Mouse (Mus musculus) forebrain, embryonic 10.5 days (tissue): ENCODE data around the gene Tmem109. TPM values are rescaled to one million over a fixed set of nuclear protein-coding genes. Genes with fewer than 3 reads are reported as not detected.

Experiments used
- DNase-seq: peaks from one replicate; pipeline ENCODE4 v3.0.0-alpha.2; 2017; ENCODE audit warnings: low spot score; ENCODE audit errors: extremely low spot score
- H3K27ac ChIP-seq: fragments of 300-500 bp; sonication (generic); 2 replicates; pipeline ENCODE4 v1.5.1; 2016; ENCODE audit warnings: mild to moderate bottlenecking
- H3K27me3 ChIP-seq: fragments of 300-500 bp; sonication (generic); 2 replicates; pipeline ENCODE4 v1.6.1; 2016; ENCODE audit warnings: mild to moderate bottlenecking; ENCODE audit not compliant: poor library complexity, severe bottlenecking
- H3K36me3 ChIP-seq: fragments of 300-500 bp; sonication (generic); replicated peaks from 2 replicates; pipeline ENCODE4 v1.6.1; 2016; ENCODE audit warnings: mild to moderate bottlenecking, moderate library complexity
- H3K4me1 ChIP-seq: fragments of 300-500 bp; sonication (generic); 2 replicates; pipeline ENCODE4 v1.6.1; 2016
- H3K4me3 ChIP-seq: fragments of 300-500 bp; sonication (generic); 2 replicates; pipeline ENCODE4 v1.5.1; 2016; ENCODE audit warnings: mild to moderate bottlenecking, moderate library complexity
- H3K9me3 ChIP-seq: fragments of 300-500 bp; sonication (generic); 2 replicates; pipeline ENCODE4 v1.6.1; 2016; ENCODE audit warnings: mild to moderate bottlenecking, moderate library complexity
- WGBS: fragments of 180-500 bp; shearing (Covaris S2); methylation state at CpG from one replicate; pipeline ENCODE4 v1.1.7; 2016; 5-methylcytosine and 5-hydroxymethylcytosine counted together
- polyA plus RNA-seq: library from polyadenylated mRNA; unstranded; fragments of >200 nt; fragmentation: Nextera tagmentation; extraction: Ambion mirVana; gene quantifications from 2 replicates; pipeline ENCODE4 v1.2.1, GENCODE M21; 2016

The Tmem109 gene
- polyA plus RNA-seq, 1 experiment from 2014 or later = 53.8 TPM

DNA sequence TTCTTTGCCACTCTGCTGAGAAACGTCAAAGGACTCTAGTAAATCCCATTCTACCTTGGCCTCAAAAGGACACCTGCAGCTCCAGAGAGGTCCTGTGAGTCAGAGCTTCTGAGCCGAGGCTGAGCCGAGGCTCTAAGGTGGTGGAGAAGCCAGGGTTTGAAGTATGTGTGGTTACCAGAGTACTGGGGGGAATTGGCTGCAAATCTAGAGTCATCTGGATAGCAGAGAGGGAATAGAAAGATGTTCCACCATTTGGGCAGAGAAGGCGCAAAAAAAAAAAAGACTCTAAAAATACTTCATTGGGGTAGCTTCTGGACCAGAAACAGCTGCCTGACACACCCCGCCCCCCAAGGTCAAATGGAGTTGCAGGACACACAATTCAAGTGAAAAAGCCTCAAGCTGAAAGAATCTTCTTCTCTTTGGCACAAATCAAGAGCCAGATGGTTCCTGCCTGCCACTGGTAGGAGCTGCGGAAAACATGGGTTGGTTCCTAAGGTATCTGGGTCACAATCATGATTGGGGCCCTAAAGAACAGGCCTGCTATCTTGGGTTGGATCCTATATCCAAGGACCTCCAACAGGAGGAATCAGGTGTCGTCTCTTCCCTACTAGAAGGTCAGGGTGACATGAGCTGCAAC lies 3.5 kb downstream of the Tmem109 start:
- Histone ChIP-seq H3K36me3 (peaks cover 39% of the 10 kb centered on the region), H3K27me3 (no peaks in the 10 kb centered on the region), H3K27ac (no peak overlapping the region), H3K4me3 (no peak overlapping the region), H3K9me3 (no peaks in the 10 kb centered on the region; the same call in 1 of the 2 replicates), H3K4me1 (peaks cover 27% of the 10 kb centered on the region)
- WGBS = 92% methylated on average over 7 of the region's 7 CpGs
- no peak for DNase-seq

DNA sequence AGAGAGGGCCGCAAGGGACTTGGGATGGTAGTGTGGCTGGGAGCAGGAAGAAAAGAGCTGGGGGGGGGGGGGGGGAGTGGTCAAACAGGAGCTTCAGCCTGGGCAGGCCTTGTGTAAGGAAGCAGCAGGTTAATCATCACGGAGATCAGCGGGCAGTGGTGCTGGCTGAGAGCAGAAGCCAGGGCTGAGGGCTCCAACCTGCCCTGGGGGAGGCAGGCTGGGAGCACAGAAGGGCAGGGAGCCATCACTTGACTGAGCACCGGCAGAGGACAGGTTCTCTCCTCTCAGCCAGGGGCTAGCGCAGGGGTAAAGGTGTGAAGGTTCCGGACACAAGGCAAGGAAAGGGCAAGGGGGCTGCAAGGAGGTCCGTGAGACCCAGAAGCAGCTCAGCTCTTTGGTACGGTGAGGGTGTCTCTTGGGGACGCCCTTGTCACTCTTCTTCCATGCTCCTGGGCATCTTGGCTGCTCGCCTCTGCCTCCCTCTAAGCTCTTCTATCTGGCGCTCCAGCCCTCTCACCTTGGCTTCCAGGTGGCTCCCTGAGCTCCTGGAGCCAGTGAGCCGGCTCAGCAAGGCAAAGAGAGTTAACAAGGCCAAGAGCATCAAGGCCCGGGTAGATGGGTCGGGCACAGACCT lies 10.4 kb downstream of the Tmem109 start:
- H3K9me3 ChIP-seq = no peaks in the 10 kb centered on the region; the same call in 1 of the 2 replicates
- 81% methylated on average over 14 of the region's 14 CpGs for WGBS
- no peak overlapping the region for H3K4me3 ChIP-seq
- 0 out of 2 replicates have a peak overlapping the region, but pooled peaks have one; percentile 98 for H3K27ac ChIP-seq
- peaks cover 54% of the 10 kb centered on the region for H3K36me3 ChIP-seq
- H3K4me1 ChIP-seq = peaks cover 40% of the 10 kb centered on the region
- no peaks in the 10 kb centered on the region for H3K27me3 ChIP-seq
- DNase-seq = no peak

DNA sequence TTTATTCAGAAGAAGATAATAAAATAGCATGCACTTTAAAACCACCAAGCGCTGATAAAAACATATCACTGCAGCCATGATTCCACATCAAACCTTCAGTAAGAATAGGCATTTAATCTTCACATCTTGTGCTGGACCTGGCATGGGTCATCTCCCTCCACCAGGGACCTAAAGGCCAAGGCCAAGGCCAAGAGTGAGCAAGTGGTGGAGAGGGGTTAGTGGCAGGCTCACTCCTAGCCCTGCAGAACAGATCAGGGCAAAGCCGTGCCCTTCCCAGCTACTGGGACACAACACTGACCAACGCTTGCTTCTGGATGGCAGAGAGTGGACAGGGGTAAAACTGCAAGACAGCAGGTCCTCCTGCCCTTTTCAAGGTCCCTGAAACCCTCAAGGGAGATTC lies 11.1 kb downstream of the Tmem109 start:
- H3K4me3 ChIP-seq = no peak overlapping the region
- H3K27me3 ChIP-seq = no peaks in the 10 kb centered on the region
- peaks cover 40% of the 10 kb centered on the region for H3K4me1 ChIP-seq
- H3K9me3 ChIP-seq = no peaks in the 10 kb centered on the region; the same call in 1 of the 2 replicates
- 0 out of 2 replicates have a peak overlapping the region, but pooled peaks have one; percentile 98 for H3K27ac ChIP-seq
- DNase-seq = no peak
- WGBS = 83% methylated on average over 3 of the region's 3 CpGs
- H3K36me3 ChIP-seq = peaks cover 62% of the 10 kb centered on the region

DNA sequence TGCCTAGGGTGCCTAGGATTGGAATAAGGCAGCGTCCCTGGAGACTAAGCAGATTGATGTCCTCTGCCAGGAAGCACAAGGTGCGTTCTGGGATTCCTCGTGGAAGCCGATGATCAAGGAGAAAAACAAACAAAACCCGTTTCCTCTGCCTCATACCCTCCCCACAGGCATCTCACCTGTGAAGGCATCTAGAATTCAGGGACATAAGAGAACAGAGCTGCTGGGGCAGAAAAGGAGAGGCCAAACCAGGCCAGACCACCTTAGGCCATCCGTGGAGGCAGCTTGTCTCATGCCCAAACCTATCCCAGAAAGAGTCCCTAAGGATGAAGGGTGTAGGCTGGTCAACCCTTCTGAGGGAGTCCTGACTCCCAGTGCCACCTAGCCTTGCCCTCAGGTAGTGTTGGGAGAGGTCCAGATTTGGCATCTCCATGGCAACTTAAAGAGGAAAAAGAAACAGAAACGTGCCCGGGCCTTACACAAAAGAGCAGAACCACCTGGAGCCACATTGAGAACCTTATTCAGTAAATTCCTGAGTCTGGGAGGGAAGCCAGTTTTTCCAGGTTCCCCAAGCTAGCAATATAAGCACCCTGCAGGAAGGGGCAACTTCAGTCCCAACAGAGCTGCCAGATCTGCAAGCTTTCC lies 11.8 kb downstream of the Tmem109 start, which contains the start of gene Tmem132a:
Gene Tmem132a, minus strand, starts transcription at position 55 of the 642 bp plus-strand sequence.
- 3% methylated on average over 8 of the region's 8 CpGs for WGBS
- Histone ChIP-seq H3K9me3 (no peaks in the 10 kb centered on the region; the same call in 1 of the 2 replicates), H3K4me3 (peak within 1 kb of the TSS; percentile 91), H3K36me3 (peaks cover 66% of the 10 kb centered on the region), H3K27me3 (no peaks in the 10 kb centered on the region), H3K4me1 (peaks cover 40% of the 10 kb centered on the region), H3K27ac (peak within 1 kb of the TSS; percentile 98)
- DNase-seq = no peak

DNA sequence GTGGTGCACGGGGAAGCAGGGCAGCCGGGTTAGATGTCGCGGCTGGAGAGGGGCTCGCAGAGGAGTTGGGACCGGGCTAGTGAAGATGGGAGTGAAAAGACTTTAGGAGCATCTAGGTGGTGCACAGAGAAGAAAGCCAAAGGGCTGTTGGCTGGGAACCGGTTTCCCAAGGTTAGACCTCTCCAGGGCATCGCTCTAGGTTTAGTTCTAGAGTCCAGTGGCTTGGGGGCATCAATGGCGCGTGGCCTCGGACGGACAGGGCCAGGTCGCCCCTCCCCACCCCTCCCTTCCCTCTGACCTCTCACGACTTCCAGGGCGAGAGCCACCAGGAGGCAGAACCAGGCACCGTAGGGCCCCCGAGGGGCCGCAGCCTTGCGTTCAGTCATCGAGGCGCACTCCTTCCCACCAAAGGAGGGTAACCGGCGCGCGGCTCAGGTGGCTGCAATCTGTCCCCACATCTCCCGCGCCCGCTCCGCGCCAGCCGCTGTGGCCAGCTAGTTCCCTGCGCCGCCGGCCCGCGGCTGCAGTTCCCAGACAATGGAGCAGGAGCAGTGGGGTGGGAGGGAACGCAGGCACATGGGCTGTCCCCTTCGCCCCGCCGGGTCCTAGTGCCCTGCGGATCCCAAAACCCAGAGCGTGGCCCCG lies 12.4 kb downstream of the Tmem109 start:
- Histone ChIP-seq H3K4me3 (peak overlapping the region; percentile 91), H3K36me3 (peaks cover 70% of the 10 kb centered on the region), H3K4me1 (peaks cover 40% of the 10 kb centered on the region), H3K27ac (peak overlapping the region; percentile 98), H3K27me3 (no peaks in the 10 kb centered on the region), H3K9me3 (no peaks in the 10 kb centered on the region; the same call in 1 of the 2 replicates)
- DNase-seq = peak; percentile 86
- WGBS = under 1% methylated on average over 43 of the region's 43 CpGs

DNA sequence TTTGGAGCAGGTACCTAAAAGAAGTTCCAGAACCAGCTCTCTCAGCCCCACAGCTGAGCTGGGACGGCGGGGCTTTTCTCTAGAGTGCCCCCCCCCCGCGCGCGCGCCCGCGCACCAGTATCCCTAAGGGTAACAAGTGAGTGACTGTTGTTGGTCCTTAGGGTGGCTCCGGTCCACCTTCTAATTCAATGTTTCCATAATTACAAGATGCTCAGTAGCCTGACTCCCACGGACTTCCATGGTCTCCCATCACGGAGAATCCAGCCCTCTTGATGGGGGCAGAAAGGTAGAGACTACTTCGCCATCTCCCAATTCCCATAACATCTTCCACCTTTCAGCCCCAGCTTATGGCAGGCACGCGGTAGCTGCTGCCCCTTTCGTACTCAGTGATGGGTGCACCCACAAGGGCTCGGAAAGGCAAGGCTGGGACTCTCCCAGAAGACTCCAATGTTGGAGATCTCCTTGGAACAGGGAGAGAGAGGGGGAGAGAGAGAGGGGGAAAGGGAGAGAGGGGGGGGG lies 13.1 kb downstream of the Tmem109 start:
- H3K4me3 ChIP-seq = peak overlapping the region; percentile 91
- WGBS = 0% methylated on average over 17 of the region's 17 CpGs
- H3K36me3 ChIP-seq = peaks cover 70% of the 10 kb centered on the region
- H3K27me3 ChIP-seq = no peaks in the 10 kb centered on the region
- no peaks in the 10 kb centered on the region; the same call in 1 of the 2 replicates for H3K9me3 ChIP-seq
- peak overlapping the region; percentile 98 for H3K27ac ChIP-seq
- DNase-seq = no peak
- H3K4me1 ChIP-seq = peaks cover 40% of the 10 kb centered on the region

DNA sequence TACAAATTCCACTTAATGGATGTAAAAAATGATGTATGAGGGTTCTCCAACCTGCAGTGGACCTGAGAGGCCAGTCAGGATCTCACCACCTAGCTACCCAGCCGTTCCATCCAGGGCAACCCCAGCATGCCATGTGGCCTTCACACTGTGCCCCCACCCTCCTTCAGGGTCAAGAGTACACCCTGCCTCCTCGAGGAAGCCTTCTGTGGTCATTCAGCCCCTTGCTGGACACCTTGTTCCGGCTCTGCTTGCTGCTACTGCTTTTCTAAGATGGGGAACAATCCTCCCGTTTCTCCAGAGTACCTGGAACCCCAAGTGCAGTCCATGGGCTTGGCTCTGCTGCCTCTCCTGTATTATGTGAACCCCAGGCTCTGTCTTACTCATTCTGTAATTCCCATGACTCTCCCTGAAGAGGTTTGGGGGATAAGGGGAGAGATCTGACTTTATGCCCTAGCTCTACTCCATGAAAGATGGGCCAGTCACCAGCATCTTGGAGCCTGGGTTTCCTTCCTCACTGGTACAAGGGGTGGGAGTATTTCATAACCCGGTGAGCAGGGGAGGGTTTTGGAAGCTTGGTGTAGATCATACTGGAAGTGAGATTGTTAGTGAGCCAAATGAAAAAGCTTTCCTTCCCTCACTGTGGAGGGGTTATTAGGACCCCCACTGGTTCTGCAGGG lies 13.7 kb downstream of the Tmem109 start:
- peaks cover 70% of the 10 kb centered on the region for H3K36me3 ChIP-seq
- WGBS = 42% methylated on average over 5 of the region's 5 CpGs
- H3K4me3 ChIP-seq = peak overlapping the region; percentile 91
- H3K9me3 ChIP-seq = no peaks in the 10 kb centered on the region; the same call in 1 of the 2 replicates
- peaks cover 40% of the 10 kb centered on the region for H3K4me1 ChIP-seq
- H3K27ac ChIP-seq = peak overlapping the region; percentile 98
- DNase-seq = no peak
- H3K27me3 ChIP-seq = no peaks in the 10 kb centered on the region

DNA sequence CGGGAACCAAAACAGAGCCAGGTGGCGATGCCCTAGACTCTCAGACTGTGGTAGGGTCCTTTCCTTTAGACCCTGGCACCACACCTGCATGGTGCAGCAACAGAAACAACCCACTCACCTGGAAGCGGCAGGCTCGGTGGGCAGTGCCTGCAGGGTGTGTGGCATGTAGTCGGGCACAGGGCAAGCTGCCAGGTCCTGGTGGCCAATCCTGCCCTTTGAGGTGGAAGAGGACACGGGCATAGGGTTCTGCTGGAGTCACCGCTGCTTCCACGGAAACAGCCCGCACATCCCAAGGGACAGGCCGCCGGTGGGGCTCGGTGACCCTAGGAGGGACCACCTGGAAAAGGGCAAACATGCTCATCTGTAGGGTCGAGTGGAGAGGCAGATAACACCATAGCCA lies 15.4 kb downstream of the Tmem109 start:
- Histone ChIP-seq H3K4me1 (peaks cover 40% of the 10 kb centered on the region), H3K4me3 (no peak overlapping the region), H3K36me3 (peaks cover 70% of the 10 kb centered on the region), H3K9me3 (no peaks in the 10 kb centered on the region), H3K27me3 (no peaks in the 10 kb centered on the region), H3K27ac (no peak overlapping the region)
- 94% methylated on average over 13 of the region's 13 CpGs for WGBS
- DNase-seq = no peak

DNA sequence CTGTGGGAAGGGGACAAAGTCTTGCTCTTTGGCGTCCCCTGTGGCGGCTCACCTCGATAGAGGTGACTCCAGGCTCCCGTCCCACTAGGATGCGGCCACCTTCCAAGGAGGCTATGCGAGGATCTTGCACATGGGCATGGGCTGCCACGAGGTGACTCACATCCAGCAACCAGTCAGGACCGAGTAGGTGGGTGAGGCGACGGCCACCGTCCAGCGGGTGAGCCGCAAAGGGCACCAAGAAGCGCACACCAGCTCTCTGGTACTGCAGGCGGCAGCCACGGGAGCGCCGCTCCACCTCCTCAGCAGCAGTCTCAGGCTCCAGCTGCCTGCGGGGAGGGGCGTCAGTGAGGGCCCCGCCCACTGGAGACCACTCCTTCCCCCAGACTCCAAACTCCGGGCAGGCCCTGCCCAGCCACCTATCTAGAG lies 21.7 kb downstream of the Tmem109 start:
- H3K27ac ChIP-seq = no peak overlapping the region
- H3K9me3 ChIP-seq = no peaks in the 10 kb centered on the region
- H3K4me3 ChIP-seq = no peak overlapping the region
- H3K27me3 ChIP-seq = no peaks in the 10 kb centered on the region
- WGBS = 48% methylated on average over 22 of the region's 22 CpGs
- peaks cover 96% of the 10 kb centered on the region for H3K36me3 ChIP-seq
- DNase-seq = no peak
- H3K4me1 ChIP-seq = peaks cover 7% of the 10 kb centered on the region; the same call in 1 of the 2 replicates

DNA sequence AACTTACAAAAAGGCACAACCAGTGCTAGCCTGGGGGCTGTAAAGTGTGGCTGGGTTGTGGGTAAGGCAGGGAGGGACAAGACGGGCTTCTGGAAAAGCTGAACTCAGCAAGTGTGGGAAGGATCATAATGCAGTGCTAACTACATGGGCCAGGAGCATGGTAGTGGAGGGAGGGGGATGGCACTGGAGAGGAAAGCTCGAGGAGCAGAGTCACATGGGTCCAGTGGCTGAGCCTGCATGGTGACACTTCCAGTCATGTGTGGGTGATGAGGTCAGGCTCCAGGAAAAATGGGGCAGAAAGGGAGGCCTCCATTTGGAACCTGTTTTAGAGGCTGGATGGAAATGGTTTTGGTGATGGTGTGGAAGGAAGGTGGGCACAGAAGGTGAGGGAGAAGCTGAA lies 25.3 kb downstream of the Tmem109 start:
- H3K27me3 ChIP-seq = no peaks in the 10 kb centered on the region
- no peak overlapping the region for H3K27ac ChIP-seq
- 79% methylated on average over 2 of the region's 2 CpGs for WGBS
- no peak for DNase-seq
- no peaks in the 10 kb centered on the region for H3K9me3 ChIP-seq
- peaks cover 7% of the 10 kb centered on the region; the same call in 1 of the 2 replicates for H3K4me1 ChIP-seq
- peaks cover 64% of the 10 kb centered on the region for H3K36me3 ChIP-seq
- H3K4me3 ChIP-seq = no peak overlapping the region

DNA sequence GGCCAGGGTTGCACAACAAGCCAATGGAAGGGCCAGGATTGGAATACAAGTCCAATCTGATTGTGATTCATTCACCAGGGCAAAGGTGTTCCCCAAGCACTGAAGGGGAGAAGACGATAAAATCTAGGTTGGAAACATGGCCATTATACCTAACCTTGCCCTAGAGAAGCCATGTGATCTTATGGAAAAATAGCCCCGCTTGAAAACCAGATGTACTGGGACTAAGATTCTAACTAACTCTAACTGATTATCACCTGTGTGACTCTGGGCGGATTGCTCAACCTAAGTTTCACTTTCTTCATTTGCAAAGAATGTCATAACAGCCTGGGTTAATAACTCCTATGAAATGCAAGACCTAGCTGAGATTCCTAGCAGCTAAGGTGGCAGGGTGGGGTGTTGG lies 26.4 kb downstream of the Tmem109 start:
- DNase-seq = no peak
- Histone ChIP-seq H3K4me3 (no peak overlapping the region), H3K4me1 (peaks cover 5% of the 10 kb centered on the region; the same call in 1 of the 2 replicates), H3K9me3 (no peaks in the 10 kb centered on the region), H3K27me3 (no peaks in the 10 kb centered on the region), H3K36me3 (peaks cover 53% of the 10 kb centered on the region), H3K27ac (no peak overlapping the region)
- 84% methylated on average over 3 of the region's 3 CpGs for WGBS
